Mouse (Mus musculus) embryo, embryonic 10.5 days (tissue): Measurements from ENCODE around the gene Kcnk1.
A peak's percentile ranks its signal among the peaks of the same experiment; 100 is the strongest.

ENCODE experiments used
- DNase-seq: peaks from one replicate; pipeline ENCODE4 v3.0.0-alpha.2; 2015; ENCODE audit warnings: low spot score

Kcnk1 gene

GRCm38 (mm10) chr8:126045751-126046150, 50.8 kb downstream of the Kcnk1 start:
- no peak for DNase-seq

- DNase-seq: no peak
Observed at GRCm38 (mm10) chr8:126053911-126054310, 58.9 kb downstream of the Kcnk1 start.

- no peak for DNase-seq
Observed at GRCm38 (mm10) chr8:126058876-126059275, 63.9 kb downstream of the Kcnk1 start.

- DNase-seq: no peak
Observed at GRCm38 (mm10) chr8:126062844-126063243, 67.9 kb downstream of the Kcnk1 start.

- DNase-seq: no peak
Observed at GRCm38 (mm10) chr8:126063832-126064409, 69.0 kb downstream of the Kcnk1 start.

- no peak for DNase-seq
Observed at GRCm38 (mm10) chr8:126064587-126065145, 69.7 kb downstream of the Kcnk1 start.

GRCm38 (mm10) chr8:126067306-126067705, 72.3 kb downstream of the Kcnk1 start:
- no peak for DNase-seq

- no peak for DNase-seq
Observed at GRCm38 (mm10) chr8:126068136-126068535, 73.2 kb downstream of the Kcnk1 start.

- DNase-seq: peak; percentile 6
Observed at GRCm38 (mm10) chr8:126072678-126073077, 77.7 kb downstream of the Kcnk1 start.

GRCm38 (mm10) chr8:126073141-126073740, 78.3 kb downstream of the Kcnk1 start:
- DNase-seq: peak; percentile 75

- no peak for DNase-seq
Observed at GRCm38 (mm10) chr8:126074111-126074510, 79.1 kb downstream of the Kcnk1 start.

GRCm38 (mm10) chr8:126075400-126075799, 80.4 kb downstream of the Kcnk1 start:
- DNase-seq: peak; percentile 83
